Mouse (Mus musculus) ES-E14 (cell line): ENCODE data around the gene Urm1.
A peak's percentile ranks its signal among the peaks of the same experiment; 100 is the strongest.

Source experiments
- CHD2 ChIP-seq: IDR thresholded peaks from 2 replicates; pipeline ENCODE4 v1.6.1; 2014; ENCODE audit warnings: mild to moderate bottlenecking, low read depth, low read length, inconsistent platforms
- HCFC1 ChIP-seq: IDR thresholded peaks from 2 replicates; pipeline ENCODE4 v1.6.1; 2012; ENCODE audit warnings: low read length, inconsistent platforms, borderline replicate concordance; ENCODE audit not compliant: insufficient read depth
- MAFK ChIP-seq: IDR thresholded peaks from 2 replicates; pipeline ENCODE4 v1.6.1; 2014; ENCODE audit warnings: mild to moderate bottlenecking, low read depth, low read length, inconsistent platforms; ENCODE audit not compliant: insufficient read depth
- ZC3H11A ChIP-seq: IDR thresholded peaks from 2 replicates; pipeline ENCODE4 v1.6.1; 2012; ENCODE audit warnings: low read depth, mild to moderate bottlenecking, inconsistent platforms, low read length, borderline replicate concordance
- ZNF384 ChIP-seq: IDR thresholded peaks from 2 replicates; pipeline ENCODE4 v1.6.1; 2012; ENCODE audit warnings: low read depth, low read length, inconsistent platforms

GRCm38 (mm10) chr2:29787104-29787917 is 32.6 kb upstream of the Urm1 start, which contains the start of gene Coq4:
- TF ChIP-seq MAFK: no peak
- peak; percentile 87 for TF ChIP-seq HCFC1
- TF ChIP-seq ZC3H11A: no peak
- TF ChIP-seq CHD2: peak; percentile 66
- TF ChIP-seq ZNF384: peak; percentile 90
